Mouse (Mus musculus) lung, embryonic 14.5 days (tissue): ENCODE measurements around the gene Zfx. TPM values are rescaled to one million over a fixed set of nuclear protein-coding genes. Genes with fewer than 3 reads are reported as not detected.
A peak's percentile ranks its signal among the peaks of the same experiment; 100 is the strongest.

Source experiments
- ATAC-seq: fragments of 200-750 bp; cut with Nextera tagmentation; 2 replicates; pipeline ENCODE4 v1.8.0; 2017; ENCODE audit warnings: mild to moderate bottlenecking, moderate TSS enrichment, moderate library complexity; ENCODE audit not compliant: insufficient read depth
- DNase-seq: peaks from one replicate; pipeline ENCODE4 v3.0.0-alpha.2; 2015
- H3K27ac ChIP-seq: fragments of 300-500 bp; sonication (generic); 2 replicates; pipeline ENCODE4 v1.5.1; 2014; ENCODE audit warnings: low read depth, mild to moderate bottlenecking, moderate library complexity
- H3K27me3 ChIP-seq: fragments of 300-500 bp; sonication (generic); 2 replicates; pipeline ENCODE4 v1.6.1; 2014; ENCODE audit warnings: low read length, control low read depth; ENCODE audit not compliant: insufficient read depth
- H3K36me3 ChIP-seq: fragments of 300-500 bp; sonication (generic); 2 replicates; pipeline ENCODE4 v1.6.1; 2014; ENCODE audit warnings: control low read depth; ENCODE audit not compliant: insufficient read depth
- H3K4me1 ChIP-seq: fragments of 300-500 bp; sonication (generic); 2 replicates; pipeline ENCODE4 v1.6.1; 2014; ENCODE audit warnings: antibody characterized with exemption, control low read depth; ENCODE audit not compliant: insufficient read depth
- H3K4me2 ChIP-seq: fragments of 300-500 bp; sonication (generic); 2 replicates; pipeline ENCODE4 v1.6.1; 2014; ENCODE audit warnings: mild to moderate bottlenecking
- H3K4me3 ChIP-seq: fragments of 300-500 bp; sonication (generic); 2 replicates; pipeline ENCODE4 v1.5.1; 2014; ENCODE audit warnings: low read depth, low read length
- H3K9ac ChIP-seq: fragments of 300-500 bp; sonication (generic); 2 replicates; pipeline ENCODE4 v1.6.1; 2014
- H3K9me3 ChIP-seq: fragments of 300-500 bp; sonication (generic); 2 replicates; pipeline ENCODE4 v1.6.1; 2016; ENCODE audit warnings: low read depth, low read length, control low read depth
- CTCF ChIP-seq: IDR thresholded peaks from 2 replicates; pipeline ENCODE4 v1.5.1; 2016; ENCODE audit warnings: antibody characterized with exemption, low read depth
- WGBS: fragments of 180-500 bp; shearing (Covaris S2); extraction: QIAGEN DNeasy Blood & Tissue Kit; methylation state at CpG from one replicate; pipeline ENCODE4 v1.1.7; 2014; 5-methylcytosine and 5-hydroxymethylcytosine counted together
- polyA plus RNA-seq: library from polyadenylated mRNA; unstranded; fragments of >200 nt; fragmentation: Nextera tagmentation; extraction: Ambion mirVana; gene quantifications from 2 replicates; pipeline ENCODE4 v1.2.1, GENCODE M21; 2014

Zfx gene
- polyA plus RNA-seq, 1 experiment from 2014 or later, result 37.5 TPM

DNA sequence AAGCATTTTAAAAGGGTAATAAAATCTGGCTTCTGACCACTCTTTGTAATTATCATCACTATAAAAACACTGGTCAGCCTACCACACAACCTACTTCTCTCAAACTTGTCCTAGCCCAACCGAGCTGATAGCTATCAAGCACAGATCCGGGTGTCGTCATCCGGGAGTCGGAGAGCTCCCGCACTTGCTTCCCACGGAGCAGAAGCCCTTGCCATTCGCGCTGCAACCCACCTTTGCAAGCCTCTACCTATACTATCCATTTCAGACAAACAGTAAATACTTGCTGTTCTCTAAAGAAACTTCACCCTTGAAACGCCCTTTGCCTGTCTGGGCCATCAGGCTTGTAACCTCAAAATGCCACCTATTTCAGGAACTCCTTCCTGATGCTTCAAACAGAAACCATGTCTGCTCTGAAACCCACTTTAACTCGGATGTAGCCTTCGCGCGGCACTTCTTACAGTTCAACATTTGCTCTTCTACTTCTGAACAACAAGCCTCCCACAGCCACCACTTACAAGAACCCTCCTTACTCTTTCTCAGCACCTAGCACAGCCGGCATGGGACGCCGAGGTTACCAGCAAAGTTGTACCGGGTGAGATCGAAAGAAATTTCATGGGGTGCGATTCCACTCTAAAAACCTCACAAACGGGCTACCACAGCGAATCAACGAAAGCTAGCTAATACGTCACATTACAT is 2.2 kb downstream of the Zfx start:
- ATAC-seq (no peak), DNase-seq (peak; percentile 25)
- 12% methylated on average over 24 of the region's 24 CpGs for WGBS
- Histone ChIP-seq H3K9ac (peak overlapping the region; percentile 94), H3K27me3 (no peaks in the 10 kb centered on the region), H3K36me3 (no peaks in the 10 kb centered on the region), H3K9me3 (no peaks in the 10 kb centered on the region; the same call in 1 of the 2 replicates), H3K27ac (peak overlapping the region; percentile 99), H3K4me2 (peak overlapping the region; percentile 69), H3K4me3 (peak overlapping the region; percentile 60), H3K4me1 (no peaks in the 10 kb centered on the region)
- no peak for TF ChIP-seq CTCF

DNA sequence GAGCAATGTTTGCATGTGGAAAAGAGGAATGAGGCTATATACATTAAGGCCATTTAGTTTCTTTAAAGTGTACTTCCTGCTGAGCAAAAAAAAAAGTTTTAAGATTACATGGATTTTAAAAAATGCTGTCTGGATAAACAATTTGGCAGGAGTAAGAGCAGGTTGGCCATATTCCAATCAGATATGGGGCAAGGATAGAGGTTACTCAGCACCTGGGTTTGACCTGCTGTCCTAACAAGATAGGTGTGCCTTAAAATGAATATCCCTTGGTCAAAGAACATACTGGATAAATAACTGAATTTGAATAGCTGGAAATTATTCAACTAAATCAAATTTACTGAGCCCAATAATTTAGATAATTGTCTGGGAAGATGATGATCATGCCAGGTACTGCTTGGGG is 5.2 kb downstream of the Zfx start:
- no peak for ATAC-seq

DNA sequence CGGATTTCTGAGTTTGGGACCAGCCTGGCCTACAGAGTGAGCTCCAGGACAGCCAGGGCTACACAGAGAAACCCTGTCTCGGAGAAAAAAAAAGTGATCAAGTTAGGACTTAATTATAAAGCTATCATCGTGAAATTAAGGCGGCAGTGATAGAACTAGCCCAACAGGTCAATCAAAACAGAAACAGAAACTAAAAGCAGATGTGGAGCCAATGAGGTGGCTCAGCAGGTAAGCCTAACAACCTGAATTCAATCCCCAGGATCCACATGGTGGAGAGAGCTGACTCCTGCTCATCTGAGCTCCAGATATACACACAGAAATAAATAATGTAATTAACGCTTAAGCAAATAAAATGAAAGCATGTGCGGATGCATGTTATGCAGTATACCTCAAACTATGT is 7.6 kb downstream of the Zfx start:
- Histone ChIP-seq H3K4me1 (no peaks in the 10 kb centered on the region), H3K27ac (no peak overlapping the region), H3K36me3 (no peaks in the 10 kb centered on the region), H3K4me2 (no peak overlapping the region), H3K27me3 (0 out of 2 replicates have a peak, but pooled peaks cover 2% of the 10 kb centered on the region), H3K9ac (no peak overlapping the region), H3K9me3 (no peaks in the 10 kb centered on the region), H3K4me3 (no peak overlapping the region)
- 79% methylated on average over 6 of the region's 6 CpGs for WGBS
- ATAC-seq (no peak), DNase-seq (no peak)
- no peak for TF ChIP-seq CTCF

More for the DNA sequence above, 5.2 kb downstream of the Zfx start:
- Histone ChIP-seq H3K27ac (no peak overlapping the region), H3K9me3 (no peaks in the 10 kb centered on the region; the same call in 1 of the 2 replicates), H3K9ac (no peak overlapping the region), H3K4me2 (no peak overlapping the region), H3K27me3 (0 out of 2 replicates have a peak, but pooled peaks cover 2% of the 10 kb centered on the region), H3K4me3 (no peak overlapping the region), H3K36me3 (no peaks in the 10 kb centered on the region), H3K4me1 (no peaks in the 10 kb centered on the region)
- no peak for TF ChIP-seq CTCF
- DNase-seq, result no peak

DNA sequence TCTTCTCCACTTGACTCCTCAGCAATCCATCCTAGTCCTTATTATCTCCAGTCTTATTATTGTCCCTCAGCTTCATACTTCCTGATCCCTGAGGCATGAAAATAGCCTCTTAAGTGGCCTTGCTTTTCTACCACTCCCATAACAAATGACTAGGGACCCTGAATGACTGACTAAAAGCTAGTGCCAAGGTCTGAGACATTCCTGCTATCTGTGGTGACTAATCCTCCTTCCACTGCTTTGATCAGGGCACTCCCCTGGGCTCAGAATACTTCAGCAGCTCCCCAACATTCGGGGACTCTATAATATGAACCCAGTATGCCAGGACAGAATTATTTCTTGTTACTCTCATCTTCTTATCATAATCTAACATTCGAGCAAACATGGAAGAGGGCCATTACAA is 17.5 kb downstream of the Zfx start:
- WGBS, result 63% methylated on average over 2 of the region's 2 CpGs
- Histone ChIP-seq H3K27ac (no peak overlapping the region), H3K36me3 (0 out of 2 replicates have a peak, but pooled peaks cover 6% of the 10 kb centered on the region), H3K4me2 (no peak overlapping the region), H3K9me3 (no peaks in the 10 kb centered on the region), H3K9ac (no peak overlapping the region), H3K4me1 (no peaks in the 10 kb centered on the region), H3K27me3 (0 out of 2 replicates have a peak, but pooled peaks cover 3% of the 10 kb centered on the region), H3K4me3 (no peak overlapping the region)
- TF ChIP-seq CTCF, result no peak
- no peak for DNase-seq
- no peak for ATAC-seq

DNA sequence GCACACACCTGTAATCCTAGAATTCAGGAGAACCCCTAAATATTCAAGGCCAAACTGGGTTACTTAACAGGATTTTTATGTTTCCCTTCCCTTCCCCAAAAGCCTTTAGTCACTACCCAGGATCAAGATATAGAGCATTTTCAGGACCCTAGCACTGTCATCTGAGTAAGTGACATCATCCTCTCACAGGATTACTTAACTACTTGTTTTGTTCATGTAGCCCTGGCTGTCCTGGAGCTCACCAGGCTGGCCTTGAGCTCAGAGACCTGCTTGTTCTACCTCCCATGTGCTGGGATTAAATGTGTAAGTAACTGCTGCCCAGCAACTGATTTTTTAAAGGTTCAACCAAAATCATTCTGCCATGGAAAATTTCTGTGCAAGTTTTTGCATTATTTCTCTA is 20.6 kb downstream of the Zfx start:
- TF ChIP-seq CTCF, result no peak
- H3K4me1 ChIP-seq, result no peaks in the 10 kb centered on the region
- no peak overlapping the region for H3K4me3 ChIP-seq
- no peak overlapping the region for H3K9ac ChIP-seq
- peaks cover 14% of the 10 kb centered on the region; the same call in 1 of the 2 replicates for H3K36me3 ChIP-seq
- H3K27ac ChIP-seq, result no peak overlapping the region
- no peak for ATAC-seq
- H3K9me3 ChIP-seq, result no peaks in the 10 kb centered on the region
- no peaks in the 10 kb centered on the region for H3K27me3 ChIP-seq
- no peak overlapping the region for H3K4me2 ChIP-seq
- no peak for DNase-seq

DNA sequence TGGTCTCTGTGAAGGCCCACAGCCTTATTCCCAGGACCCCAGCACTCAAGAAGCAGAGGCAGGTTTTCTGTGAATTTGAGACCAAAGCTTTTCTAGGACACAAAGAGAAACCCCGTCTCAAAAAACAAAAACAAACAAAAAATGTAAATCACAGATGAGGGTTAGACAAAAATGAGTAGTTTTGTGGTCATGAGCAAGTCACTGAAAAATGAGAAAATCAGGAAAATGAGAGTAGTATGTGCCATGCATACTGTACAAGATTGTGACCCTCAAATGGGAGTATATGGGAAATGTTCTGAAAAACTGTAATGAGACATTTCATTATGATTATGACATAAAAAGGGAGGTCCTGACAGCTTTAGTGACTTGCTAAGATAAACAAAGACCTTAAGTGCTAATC is 22.9 kb downstream of the Zfx start:
- no peak overlapping the region for H3K27ac ChIP-seq
- no peak overlapping the region for H3K4me2 ChIP-seq
- ATAC-seq (no peak), DNase-seq (no peak)
- H3K9me3 ChIP-seq, result no peaks in the 10 kb centered on the region
- no peaks in the 10 kb centered on the region for H3K27me3 ChIP-seq
- WGBS, result 67% methylated on average over 1 of the region's 1 CpGs
- peaks cover 21% of the 10 kb centered on the region; the same call in 1 of the 2 replicates for H3K36me3 ChIP-seq
- H3K4me3 ChIP-seq, result no peak overlapping the region
- no peak overlapping the region for H3K9ac ChIP-seq
- no peak for TF ChIP-seq CTCF
- no peaks in the 10 kb centered on the region for H3K4me1 ChIP-seq

DNA sequence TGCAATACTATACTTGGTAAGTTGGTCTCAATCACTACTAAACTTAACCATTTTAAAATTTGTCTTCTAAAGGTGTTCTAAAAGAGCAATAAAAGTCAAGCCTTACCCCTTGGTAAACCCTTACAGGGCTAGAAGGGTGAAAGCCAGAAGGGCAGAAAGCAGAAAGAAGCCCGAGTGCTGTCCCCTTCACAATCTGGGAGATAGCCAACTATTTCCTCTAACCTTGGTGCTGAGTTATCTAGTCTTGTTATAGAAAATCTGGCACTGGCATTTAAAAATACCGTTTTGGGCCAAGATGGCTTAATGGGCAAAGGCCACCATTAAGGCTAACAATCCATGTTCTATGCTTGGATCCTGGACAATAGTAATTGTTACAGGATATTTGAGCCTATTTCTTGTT is 32.5 kb downstream of the Zfx start:
- H3K4me1 ChIP-seq, result no peaks in the 10 kb centered on the region
- H3K4me2 ChIP-seq, result no peak overlapping the region
- no peaks in the 10 kb centered on the region for H3K27me3 ChIP-seq
- TF ChIP-seq CTCF, result no peak
- no peaks in the 10 kb centered on the region for H3K9me3 ChIP-seq
- no peaks in the 10 kb centered on the region for H3K36me3 ChIP-seq
- WGBS, result 84% methylated on average over 2 of the region's 2 CpGs
- DNase-seq (no peak), ATAC-seq (no peak)
- H3K9ac ChIP-seq, result no peak overlapping the region
- H3K4me3 ChIP-seq, result no peak overlapping the region
- no peak overlapping the region for H3K27ac ChIP-seq
